Mouse (Mus musculus): ENCODE measurements around the gene Olfr596. TPM values are rescaled to one million over a fixed set of nuclear protein-coding genes. Genes with fewer than 3 reads are reported as not detected.
"Not testable (repeated sequence)": the region's sequence is repeated elsewhere in the genome, so short reads cannot be mapped to it uniquely, and the experiment has no call there.

The Olfr596 gene
- not detected in 2 replicates for total RNA-seq (2015; ENCODE audit: low replicate concordance)
- not detected in 2 replicates for total RNA-seq (2017; ENCODE audit: low replicate concordance)

GRCm38 (mm10) chr7:103305348-103305747, at the start of gene Olfr596:
Olfr596 (plus strand) TSS chr7:103305648.
- not testable (repeated sequence) for ATAC-seq (replicated peaks; ENCODE audit: low FRiP score, poor library complexity, severe bottlenecking)

GRCm38 (mm10) chr7:103316015-103316414, 10.6 kb downstream of the Olfr596 start, which contains the start of gene Olfr597:
Olfr597 (plus strand) TSS chr7:103316315.
- not testable (repeated sequence) for ATAC-seq (replicated peaks; ENCODE audit: low FRiP score, poor library complexity, severe bottlenecking)

GRCm38 (mm10) chr7:103323268-103323667, 17.8 kb downstream of the Olfr596 start, which contains the start of gene Olfr598:
Olfr598 (plus strand) TSS chr7:103323568.
- no peak for ATAC-seq (replicated peaks; ENCODE audit: low FRiP score, poor library complexity, severe bottlenecking)

- no peak for ATAC-seq (replicated peaks; ENCODE audit: low FRiP score, poor library complexity, severe bottlenecking)
These were observed 30.2 kb downstream of the Olfr596 start, which contains the start of gene Olfr599 for GRCm38 (mm10) chr7:103335617-103336016. Olfr599 (plus strand) TSS chr7:103335917.

- no peak for ATAC-seq (replicated peaks; ENCODE audit: low FRiP score, poor library complexity, severe bottlenecking)
These were observed 44.1 kb downstream of the Olfr596 start, which contains the start of gene Olfr600 for GRCm38 (mm10) chr7:103349569-103349968. Olfr600 (minus strand) TSS chr7:103349669.

Other genes starting within 250 kb of the Olfr596 start
- not detected in 2 replicates for gene Olfr584, start 223.8 kb upstream of the Olfr596 start, total RNA-seq (2015; ENCODE audit: low replicate concordance)
- gene Olfr584, start 223.8 kb upstream of the Olfr596 start, total RNA-seq (2017; ENCODE audit: low replicate concordance) = not detected in 2 replicates
- not detected in 2 replicates for gene Olfr585, start 207.9 kb upstream of the Olfr596 start, total RNA-seq (2015; ENCODE audit: low replicate concordance)
- not detected in 2 replicates for gene Olfr585, start 207.9 kb upstream of the Olfr596 start, total RNA-seq (2017; ENCODE audit: low replicate concordance)
- not detected in 2 replicates for gene Olfr586, start 180.0 kb upstream of the Olfr596 start, total RNA-seq (2015; ENCODE audit: low replicate concordance)
- gene Olfr586, start 180.0 kb upstream of the Olfr596 start, total RNA-seq (2017; ENCODE audit: low replicate concordance) = not detected in 2 replicates
- not detected in 2 replicates for gene Olfr588-ps1, start 164.8 kb upstream of the Olfr596 start, total RNA-seq (2015; ENCODE audit: low replicate concordance)
- gene Olfr588-ps1, start 164.8 kb upstream of the Olfr596 start, total RNA-seq (2017; ENCODE audit: low replicate concordance) = 0.39 TPM in 1 of 2 replicates, not detected in the other
- gene Olfr589, start 149.3 kb upstream of the Olfr596 start, total RNA-seq (2015; ENCODE audit: low replicate concordance) = not detected in 2 replicates
- not detected in 2 replicates for gene Olfr589, start 149.3 kb upstream of the Olfr596 start, total RNA-seq (2017; ENCODE audit: low replicate concordance)
- gene Olfr591, start 127.3 kb upstream of the Olfr596 start, total RNA-seq (2015; ENCODE audit: low replicate concordance) = not detected in 2 replicates
- gene Olfr591, start 127.3 kb upstream of the Olfr596 start, total RNA-seq (2017; ENCODE audit: low replicate concordance) = not detected in 2 replicates
- gene Olfr592, start 120.8 kb upstream of the Olfr596 start, total RNA-seq (2015; ENCODE audit: low replicate concordance) = not detected in 2 replicates
- gene Olfr592, start 120.8 kb upstream of the Olfr596 start, total RNA-seq (2017; ENCODE audit: low replicate concordance) = not detected in 2 replicates
- not detected in 2 replicates for gene Olfr593, start 93.8 kb upstream of the Olfr596 start, total RNA-seq (2015; ENCODE audit: low replicate concordance)
- not detected in 2 replicates for gene Olfr593, start 93.8 kb upstream of the Olfr596 start, total RNA-seq (2017; ENCODE audit: low replicate concordance)
- gene Olfr594, start 88.7 kb upstream of the Olfr596 start, total RNA-seq (2015; ENCODE audit: low replicate concordance) = not detected in 2 replicates
- not detected in 2 replicates for gene Olfr594, start 88.7 kb upstream of the Olfr596 start, total RNA-seq (2017; ENCODE audit: low replicate concordance)
- not detected in 2 replicates for gene Usp17ld, start 53.1 kb upstream of the Olfr596 start, total RNA-seq (2015; ENCODE audit: low replicate concordance)
- 0.90 TPM in 1 of 2 replicates, not detected in the other for gene Usp17ld, start 53.1 kb upstream of the Olfr596 start, total RNA-seq (2017; ENCODE audit: low replicate concordance)
- not detected in 2 replicates for gene Olfr597, start 10.7 kb downstream of the Olfr596 start, total RNA-seq (2015; ENCODE audit: low replicate concordance)
- not detected in 2 replicates for gene Olfr597, start 10.7 kb downstream of the Olfr596 start, total RNA-seq (2017; ENCODE audit: low replicate concordance)
- gene Olfr598, start 17.9 kb downstream of the Olfr596 start, total RNA-seq (2015; ENCODE audit: low replicate concordance) = not detected in 2 replicates
- gene Olfr598, start 17.9 kb downstream of the Olfr596 start, total RNA-seq (2017; ENCODE audit: low replicate concordance) = 1.0 TPM in 1 of 2 replicates, not detected in the other
- not detected in 2 replicates for gene Olfr599, start 30.3 kb downstream of the Olfr596 start, total RNA-seq (2015; ENCODE audit: low replicate concordance)
- gene Olfr599, start 30.3 kb downstream of the Olfr596 start, total RNA-seq (2017; ENCODE audit: low replicate concordance) = not detected in 2 replicates
- gene Olfr600, start 44.0 kb downstream of the Olfr596 start, total RNA-seq (2015; ENCODE audit: low replicate concordance) = not detected in 2 replicates
- gene Olfr600, start 44.0 kb downstream of the Olfr596 start, total RNA-seq (2017; ENCODE audit: low replicate concordance) = not detected in 2 replicates
- gene Olfr601, start 57.0 kb downstream of the Olfr596 start, total RNA-seq (2015; ENCODE audit: low replicate concordance) = not detected in 2 replicates
- not detected in 2 replicates for gene Olfr601, start 57.0 kb downstream of the Olfr596 start, total RNA-seq (2017; ENCODE audit: low replicate concordance)
- gene Olfr603, start 80.5 kb downstream of the Olfr596 start, total RNA-seq (2015; ENCODE audit: low replicate concordance) = not detected in 2 replicates
- gene Olfr603, start 80.5 kb downstream of the Olfr596 start, total RNA-seq (2017; ENCODE audit: low replicate concordance) = not detected in 2 replicates
- gene Usp17lc, start 109.4 kb downstream of the Olfr596 start, total RNA-seq (2015; ENCODE audit: low replicate concordance) = not detected in 2 replicates
- gene Usp17lc, start 109.4 kb downstream of the Olfr596 start, total RNA-seq (2017; ENCODE audit: low replicate concordance) = not detected in 2 replicates
- not detected in 2 replicates for gene Olfr605, start 139.8 kb downstream of the Olfr596 start, total RNA-seq (2015; ENCODE audit: low replicate concordance)
- not detected in 2 replicates for gene Olfr605, start 139.8 kb downstream of the Olfr596 start, total RNA-seq (2017; ENCODE audit: low replicate concordance)
- gene Olfr606, start 143.4 kb downstream of the Olfr596 start, total RNA-seq (2015; ENCODE audit: low replicate concordance) = not detected in 2 replicates
- not detected in 2 replicates for gene Olfr606, start 143.4 kb downstream of the Olfr596 start, total RNA-seq (2017; ENCODE audit: low replicate concordance)
- not detected in 2 replicates for gene Olfr607, start 158.5 kb downstream of the Olfr596 start, total RNA-seq (2015; ENCODE audit: low replicate concordance)
- not detected in 2 replicates for gene Olfr607, start 158.5 kb downstream of the Olfr596 start, total RNA-seq (2017; ENCODE audit: low replicate concordance)
- gene Olfr608, start 164.2 kb downstream of the Olfr596 start, total RNA-seq (2015; ENCODE audit: low replicate concordance) = not detected in 2 replicates
- not detected in 2 replicates for gene Olfr608, start 164.2 kb downstream of the Olfr596 start, total RNA-seq (2017; ENCODE audit: low replicate concordance)
- gene Olfr609, start 192.4 kb downstream of the Olfr596 start, total RNA-seq (2015; ENCODE audit: low replicate concordance) = not detected in 2 replicates
- gene Olfr609, start 192.4 kb downstream of the Olfr596 start, total RNA-seq (2017; ENCODE audit: low replicate concordance) = not detected in 2 replicates
- not detected in 2 replicates for gene Olfr610, start 206.5 kb downstream of the Olfr596 start, total RNA-seq (2015; ENCODE audit: low replicate concordance)
- gene Olfr610, start 206.5 kb downstream of the Olfr596 start, total RNA-seq (2017; ENCODE audit: low replicate concordance) = not detected in 2 replicates
- not detected in 2 replicates for gene Olfr611, start 215.2 kb downstream of the Olfr596 start, total RNA-seq (2015; ENCODE audit: low replicate concordance)
- not detected in 2 replicates for gene Olfr611, start 215.2 kb downstream of the Olfr596 start, total RNA-seq (2017; ENCODE audit: low replicate concordance)
- not detected in 2 replicates for gene Olfr612, start 237.1 kb downstream of the Olfr596 start, total RNA-seq (2015; ENCODE audit: low replicate concordance)
- not detected in 2 replicates for gene Olfr612, start 237.1 kb downstream of the Olfr596 start, total RNA-seq (2017; ENCODE audit: low replicate concordance)
- not detected in 2 replicates for gene Olfr613, start 242.4 kb downstream of the Olfr596 start, total RNA-seq (2015; ENCODE audit: low replicate concordance)
- gene Olfr613, start 242.4 kb downstream of the Olfr596 start, total RNA-seq (2017; ENCODE audit: low replicate concordance) = not detected in 2 replicates